Mouse (Mus musculus): ENCODE data around the gene Ncoa7. TPM values are rescaled to one million over a fixed set of nuclear protein-coding genes. Genes with fewer than 3 reads are reported as not detected.

Ncoa7 gene
- polyA plus RNA-seq, 1 experiment from 2014 or later = 19.2 TPM

GRCm38 (mm10) chr10:30756064-30756463 is 47.1 kb downstream of the Ncoa7 start:
- H3K9ac ChIP-seq (replicated peaks; ENCODE audit: low read length) = no peak overlapping the region
- H3K27me3 ChIP-seq (ENCODE audit: control insufficient read depth, insufficient read depth, low read length) = no peaks in the 10 kb centered on the region
- H3K27ac ChIP-seq (replicated peaks; ENCODE audit: low read depth, low read length) = no peak overlapping the region
- H3K36me3 ChIP-seq (ENCODE audit: control insufficient read depth, insufficient read depth, low read length) = no peaks in the 10 kb centered on the region
- ATAC-seq (ENCODE audit: low FRiP score, low TSS enrichment) = no peak
- H3K4me2 ChIP-seq (ENCODE audit: low read length) = no peak overlapping the region
- no peaks in the 10 kb centered on the region for H3K9me3 ChIP-seq (ENCODE audit: control insufficient read depth, low read length)
- H3K4me1 ChIP-seq (ENCODE audit: control insufficient read depth, insufficient read depth, low read length) = no peaks in the 10 kb centered on the region
- no peak for DNase-seq
- no peak overlapping the region for H3K4me3 ChIP-seq (replicated peaks; ENCODE audit: low read depth, low read length)

DNA sequence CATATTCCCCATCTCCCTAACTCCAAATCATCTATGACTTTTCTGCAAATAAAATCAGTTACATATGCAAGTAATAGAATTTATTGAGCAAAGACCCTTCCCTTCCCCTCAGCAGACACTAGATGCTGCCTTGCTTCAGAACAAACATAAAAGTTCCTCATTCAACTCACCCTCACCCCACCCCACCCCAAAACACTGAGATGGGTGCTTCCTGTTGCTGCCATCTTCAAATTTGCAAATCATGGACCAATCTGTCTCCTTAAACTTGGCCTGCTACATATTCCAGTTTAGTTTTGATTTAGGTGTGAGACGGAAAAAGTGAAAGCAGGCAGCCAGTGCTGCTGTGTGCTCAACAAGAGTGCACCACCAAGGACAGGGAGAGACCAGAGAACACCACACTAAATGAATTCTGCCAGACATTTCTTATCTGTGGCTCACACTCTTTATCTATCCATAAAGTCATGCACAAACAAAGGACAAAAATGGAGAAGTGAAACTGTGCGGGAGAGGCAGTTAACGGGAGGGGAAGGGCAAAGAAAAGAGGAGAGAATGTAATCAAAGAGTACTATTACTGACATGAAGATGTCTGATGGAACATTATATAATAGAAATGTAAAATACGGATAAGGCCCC is 48.2 kb downstream of the Ncoa7 start:
- Histone ChIP-seq H3K4me2 (ENCODE audit: low read length) (no peak overlapping the region), H3K27me3 (ENCODE audit: control insufficient read depth, insufficient read depth, low read length) (no peaks in the 10 kb centered on the region), H3K36me3 (ENCODE audit: control insufficient read depth, insufficient read depth, low read length) (no peaks in the 10 kb centered on the region), H3K9me3 (ENCODE audit: control insufficient read depth, low read length) (no peaks in the 10 kb centered on the region), H3K9ac (replicated peaks; ENCODE audit: low read length) (no peak overlapping the region), H3K4me3 (replicated peaks; ENCODE audit: low read depth, low read length) (no peak overlapping the region), H3K27ac (replicated peaks; ENCODE audit: low read depth, low read length) (no peak overlapping the region), H3K4me1 (ENCODE audit: control insufficient read depth, insufficient read depth, low read length) (no peaks in the 10 kb centered on the region)
- no peak for DNase-seq
- 69% methylated on average over 4 of the region's 4 CpGs for WGBS
- no peak for ATAC-seq (ENCODE audit: low FRiP score, low TSS enrichment)

GRCm38 (mm10) chr10:30754082-30754481 is 49.0 kb downstream of the Ncoa7 start:
- ATAC-seq (ENCODE audit: low FRiP score, low TSS enrichment) (no peak), DNase-seq (no peak)
- Histone ChIP-seq H3K9me3 (ENCODE audit: control insufficient read depth, low read length) (no peaks in the 10 kb centered on the region), H3K4me1 (ENCODE audit: control insufficient read depth, insufficient read depth, low read length) (no peaks in the 10 kb centered on the region), H3K27ac (replicated peaks; ENCODE audit: low read depth, low read length) (no peak overlapping the region), H3K4me3 (replicated peaks; ENCODE audit: low read depth, low read length) (no peak overlapping the region), H3K27me3 (ENCODE audit: control insufficient read depth, insufficient read depth, low read length) (no peaks in the 10 kb centered on the region), H3K4me2 (ENCODE audit: low read length) (no peak overlapping the region), H3K36me3 (ENCODE audit: control insufficient read depth, insufficient read depth, low read length) (no peaks in the 10 kb centered on the region), H3K9ac (replicated peaks; ENCODE audit: low read length) (no peak overlapping the region)
- WGBS = 78% methylated on average over 3 of the region's 3 CpGs

GRCm38 (mm10) chr10:30752485-30752884 is 50.6 kb downstream of the Ncoa7 start:
- no peaks in the 10 kb centered on the region for H3K9me3 ChIP-seq (ENCODE audit: control insufficient read depth, low read length)
- no peaks in the 10 kb centered on the region for H3K27me3 ChIP-seq (ENCODE audit: control insufficient read depth, insufficient read depth, low read length)
- ATAC-seq (ENCODE audit: low FRiP score, low TSS enrichment) = no peak
- no peak overlapping the region for H3K9ac ChIP-seq (replicated peaks; ENCODE audit: low read length)
- no peaks in the 10 kb centered on the region for H3K36me3 ChIP-seq (ENCODE audit: control insufficient read depth, insufficient read depth, low read length)
- no peak overlapping the region for H3K27ac ChIP-seq (replicated peaks; ENCODE audit: low read depth, low read length)
- H3K4me1 ChIP-seq (ENCODE audit: control insufficient read depth, insufficient read depth, low read length) = no peaks in the 10 kb centered on the region
- 84% methylated on average over 3 of the region's 3 CpGs for WGBS
- H3K4me3 ChIP-seq (replicated peaks; ENCODE audit: low read depth, low read length) = no peak overlapping the region
- H3K4me2 ChIP-seq (ENCODE audit: low read length) = no peak overlapping the region
- no peak for DNase-seq

DNA sequence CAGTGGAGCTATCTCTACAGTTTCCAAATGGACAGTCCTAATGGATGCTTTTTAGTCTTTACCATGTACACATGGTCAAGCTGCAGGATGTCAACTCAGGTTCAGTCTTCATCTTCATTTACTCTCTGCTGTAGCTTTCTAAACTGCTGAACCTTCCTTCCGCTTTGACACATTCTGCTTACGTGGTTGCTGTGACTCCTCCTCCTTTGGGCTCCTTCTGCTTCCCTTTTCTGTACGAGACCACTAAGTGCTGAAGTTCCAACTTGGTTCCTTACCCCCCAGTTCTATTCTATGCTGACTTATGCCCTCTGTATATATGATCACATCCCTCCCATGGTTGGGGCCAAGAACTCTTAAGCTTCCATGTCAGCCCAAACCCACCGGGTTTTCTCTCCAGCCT is 51.5 kb downstream of the Ncoa7 start:
- DNase-seq (no peak), ATAC-seq (ENCODE audit: low FRiP score, low TSS enrichment) (no peak)
- Histone ChIP-seq H3K27ac (replicated peaks; ENCODE audit: low read depth, low read length) (no peak overlapping the region), H3K9me3 (ENCODE audit: control insufficient read depth, low read length) (no peaks in the 10 kb centered on the region), H3K36me3 (ENCODE audit: control insufficient read depth, insufficient read depth, low read length) (no peaks in the 10 kb centered on the region), H3K4me1 (ENCODE audit: control insufficient read depth, insufficient read depth, low read length) (no peaks in the 10 kb centered on the region), H3K4me3 (replicated peaks; ENCODE audit: low read depth, low read length) (no peak overlapping the region), H3K4me2 (ENCODE audit: low read length) (no peak overlapping the region), H3K27me3 (ENCODE audit: control insufficient read depth, insufficient read depth, low read length) (no peaks in the 10 kb centered on the region), H3K9ac (replicated peaks; ENCODE audit: low read length) (no peak overlapping the region)
- WGBS = 97% methylated on average over 4 of the region's 4 CpGs

- ATAC-seq (ENCODE audit: low FRiP score, low TSS enrichment) (no peak), DNase-seq (no peak)
- no peaks in the 10 kb centered on the region for H3K9me3 ChIP-seq (ENCODE audit: control insufficient read depth, low read length)
- no peak overlapping the region for H3K4me2 ChIP-seq (ENCODE audit: low read length)
- no peaks in the 10 kb centered on the region for H3K4me1 ChIP-seq (ENCODE audit: control insufficient read depth, insufficient read depth, low read length)
- 94% methylated on average over 4 of the region's 4 CpGs for WGBS
- H3K9ac ChIP-seq (replicated peaks; ENCODE audit: low read length) = no peak overlapping the region
- H3K36me3 ChIP-seq (ENCODE audit: control insufficient read depth, insufficient read depth, low read length) = no peaks in the 10 kb centered on the region
- H3K27me3 ChIP-seq (ENCODE audit: control insufficient read depth, insufficient read depth, low read length) = no peaks in the 10 kb centered on the region
- no peak overlapping the region for H3K27ac ChIP-seq (replicated peaks; ENCODE audit: low read depth, low read length)
- H3K4me3 ChIP-seq (replicated peaks; ENCODE audit: low read depth, low read length) = no peak overlapping the region
Measured at GRCm38 (mm10) chr10:30749807-30750206, 53.3 kb downstream of the Ncoa7 start.

GRCm38 (mm10) chr10:30745238-30745974 is 57.7 kb downstream of the Ncoa7 start:
- Histone ChIP-seq H3K27ac (replicated peaks; ENCODE audit: low read depth, low read length) (no peak overlapping the region), H3K36me3 (ENCODE audit: control insufficient read depth, insufficient read depth, low read length) (no peaks in the 10 kb centered on the region), H3K4me3 (replicated peaks; ENCODE audit: low read depth, low read length) (no peak overlapping the region), H3K9ac (replicated peaks; ENCODE audit: low read length) (no peak overlapping the region), H3K4me2 (ENCODE audit: low read length) (no peak overlapping the region), H3K27me3 (ENCODE audit: control insufficient read depth, insufficient read depth, low read length) (no peaks in the 10 kb centered on the region), H3K4me1 (ENCODE audit: control insufficient read depth, insufficient read depth, low read length) (no peaks in the 10 kb centered on the region), H3K9me3 (ENCODE audit: control insufficient read depth, low read length) (no peaks in the 10 kb centered on the region)
- ATAC-seq (ENCODE audit: low FRiP score, low TSS enrichment) = no peak
- 92% methylated on average over 3 of the region's 3 CpGs for WGBS
- DNase-seq = no peak

GRCm38 (mm10) chr10:30743275-30743674 is 59.9 kb downstream of the Ncoa7 start:
- no peak overlapping the region for H3K27ac ChIP-seq (replicated peaks; ENCODE audit: low read depth, low read length)
- ATAC-seq (ENCODE audit: low FRiP score, low TSS enrichment) (no peak), DNase-seq (no peak)
- no peaks in the 10 kb centered on the region for H3K9me3 ChIP-seq (ENCODE audit: control insufficient read depth, low read length)
- no peak overlapping the region for H3K9ac ChIP-seq (replicated peaks; ENCODE audit: low read length)
- no peak overlapping the region for H3K4me3 ChIP-seq (replicated peaks; ENCODE audit: low read depth, low read length)
- no peaks in the 10 kb centered on the region for H3K27me3 ChIP-seq (ENCODE audit: control insufficient read depth, insufficient read depth, low read length)
- no peaks in the 10 kb centered on the region for H3K36me3 ChIP-seq (ENCODE audit: control insufficient read depth, insufficient read depth, low read length)
- H3K4me2 ChIP-seq (ENCODE audit: low read length) = no peak overlapping the region
- H3K4me1 ChIP-seq (ENCODE audit: control insufficient read depth, insufficient read depth, low read length) = no peaks in the 10 kb centered on the region

DNA sequence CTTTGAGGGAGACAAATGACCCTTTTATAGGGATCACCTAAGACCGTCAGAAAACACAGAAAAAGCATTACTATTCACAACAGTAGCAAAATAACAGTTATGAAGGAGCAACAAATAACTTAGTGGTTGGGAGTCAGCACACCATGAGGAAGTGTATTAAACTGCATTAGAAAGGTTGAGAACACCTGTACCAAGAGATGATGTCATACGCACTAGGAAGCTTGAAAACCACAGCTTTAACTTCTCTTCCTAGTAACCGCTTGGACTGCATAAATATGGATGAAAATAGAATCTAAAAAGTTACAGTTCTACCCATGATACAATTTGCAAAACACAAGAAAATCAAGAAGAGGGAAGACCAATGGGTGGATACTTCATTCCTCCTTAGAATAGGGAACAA is 64.7 kb downstream of the Ncoa7 start:
- ATAC-seq (ENCODE audit: low FRiP score, low TSS enrichment) (no peak), DNase-seq (no peak)
- no peaks in the 10 kb centered on the region for H3K9me3 ChIP-seq (ENCODE audit: control insufficient read depth, low read length)
- no peak overlapping the region for H3K4me2 ChIP-seq (ENCODE audit: low read length)
- H3K4me1 ChIP-seq (ENCODE audit: control insufficient read depth, insufficient read depth, low read length) = no peaks in the 10 kb centered on the region
- WGBS = 94% methylated on average over 3 of the region's 3 CpGs
- H3K27me3 ChIP-seq (ENCODE audit: control insufficient read depth, insufficient read depth, low read length) = no peaks in the 10 kb centered on the region
- no peak overlapping the region for H3K4me3 ChIP-seq (replicated peaks; ENCODE audit: low read depth, low read length)
- no peaks in the 10 kb centered on the region for H3K36me3 ChIP-seq (ENCODE audit: control insufficient read depth, insufficient read depth, low read length)
- no peak overlapping the region for H3K27ac ChIP-seq (replicated peaks; ENCODE audit: low read depth, low read length)
- H3K9ac ChIP-seq (replicated peaks; ENCODE audit: low read length) = no peak overlapping the region

Data from midbrain, embryonic 14.5 days (tissue).